Mouse (Mus musculus) stomach, embryonic 16.5 days (tissue): ENCODE data around the gene Mfn1. TPM values are rescaled to one million over a fixed set of nuclear protein-coding genes. Genes with fewer than 3 reads are reported as not detected.

Source experiments
- ATAC-seq: fragments of 200-750 bp; cut with Nextera tagmentation; 2 replicates; pipeline ENCODE4 v1.8.0; 2017; ENCODE audit warnings: moderate number of reproducible peaks, moderate TSS enrichment; ENCODE audit not compliant: insufficient read depth, low FRiP score
- H3K27ac ChIP-seq: fragments of 300-500 bp; sonication (generic); 2 replicates; pipeline ENCODE4 v1.5.1; 2014; ENCODE audit warnings: low read length
- H3K27me3 ChIP-seq: fragments of 300-500 bp; sonication (generic); 2 replicates; pipeline ENCODE4 v1.6.1; 2014; ENCODE audit warnings: low read length, control low read depth, mixed read lengths; ENCODE audit not compliant: control insufficient read depth, insufficient read depth
- H3K36me3 ChIP-seq: fragments of 300-500 bp; sonication (generic); 2 replicates; pipeline ENCODE4 v1.6.1; 2014; ENCODE audit warnings: low read length; ENCODE audit not compliant: control insufficient read depth, insufficient read depth
- H3K4me1 ChIP-seq: fragments of 300-500 bp; sonication (generic); 2 replicates; pipeline ENCODE4 v1.6.1; 2014; ENCODE audit warnings: low read length, control low read depth, mixed read lengths; ENCODE audit not compliant: control insufficient read depth, insufficient read depth
- H3K4me2 ChIP-seq: fragments of 300-500 bp; sonication (generic); 2 replicates; pipeline ENCODE4 v1.6.1; 2014; ENCODE audit warnings: low read depth, low read length, mixed read lengths
- H3K4me3 ChIP-seq: fragments of 300-500 bp; sonication (generic); replicated peaks from 2 replicates; pipeline ENCODE4 v1.5.1; 2014; ENCODE audit warnings: mild to moderate bottlenecking, low read length
- H3K9ac ChIP-seq: fragments of 300-500 bp; sonication (generic); 2 replicates; pipeline ENCODE4 v1.6.1; 2014; ENCODE audit warnings: low read length
- H3K9me3 ChIP-seq: fragments of 300-500 bp; sonication (generic); replicated peaks from 2 replicates; pipeline ENCODE4 v1.6.1; 2016; ENCODE audit warnings: low read length, control low read depth; ENCODE audit not compliant: control insufficient read depth
- WGBS: fragments of 180-500 bp; shearing (Covaris S2); extraction: QIAGEN DNeasy Blood & Tissue Kit; methylation state at CpG from one replicate; pipeline ENCODE4 v1.1.7; 2014; 5-methylcytosine and 5-hydroxymethylcytosine counted together
- polyA plus RNA-seq: library from polyadenylated mRNA; unstranded; fragments of >200 nt; fragmentation: Nextera tagmentation; extraction: Ambion mirVana; gene quantifications from 2 replicates; pipeline ENCODE4 v1.2.1, GENCODE M21; 2015

Mfn1 gene
- polyA plus RNA-seq, 1 experiment from 2014 or later = 32.8 TPM

GRCm38 (mm10) chr3:32509496-32510374 lies 19.5 kb upstream of the Mfn1 start, which contains the start of gene Zfp639:
TSS of gene Zfp639 (plus strand) at chr3:32510259.
- H3K4me1 ChIP-seq = peaks cover 15% of the 10 kb centered on the region; the same call in 1 of the 2 replicates
- peak within 1 kb of the TSS; percentile 77 for H3K4me3 ChIP-seq
- H3K9ac ChIP-seq = peak within 1 kb of the TSS; percentile 94
- no peaks in the 10 kb centered on the region for H3K9me3 ChIP-seq
- H3K27ac ChIP-seq = peak within 1 kb of the TSS; percentile 84
- no peaks in the 10 kb centered on the region for H3K36me3 ChIP-seq
- peak within 1 kb of the TSS; percentile 64 for H3K4me2 ChIP-seq
- H3K27me3 ChIP-seq = no peaks in the 10 kb centered on the region
- peak; percentile 54; the same call in 1 of the 2 replicates for ATAC-seq
- WGBS = 6% methylated on average over 24 of the region's 24 CpGs

- H3K27ac ChIP-seq = peak overlapping the region; percentile 84
- peak overlapping the region; percentile 94 for H3K9ac ChIP-seq
- peak overlapping the region; percentile 64 for H3K4me2 ChIP-seq
- H3K36me3 ChIP-seq = no peaks in the 10 kb centered on the region; the same call in none of the 2 replicates
- peak overlapping the region; percentile 77 for H3K4me3 ChIP-seq
- ATAC-seq = peak; percentile 97
- H3K9me3 ChIP-seq = no peaks in the 10 kb centered on the region
- peaks cover 15% of the 10 kb centered on the region; the same call in 1 of the 2 replicates for H3K4me1 ChIP-seq
- no peaks in the 10 kb centered on the region for H3K27me3 ChIP-seq
- WGBS = under 1% methylated on average over 66 of the region's 69 CpGs
These were observed 18.7 kb upstream of the Mfn1 start for GRCm38 (mm10) chr3:32510375-32511190.

DNA sequence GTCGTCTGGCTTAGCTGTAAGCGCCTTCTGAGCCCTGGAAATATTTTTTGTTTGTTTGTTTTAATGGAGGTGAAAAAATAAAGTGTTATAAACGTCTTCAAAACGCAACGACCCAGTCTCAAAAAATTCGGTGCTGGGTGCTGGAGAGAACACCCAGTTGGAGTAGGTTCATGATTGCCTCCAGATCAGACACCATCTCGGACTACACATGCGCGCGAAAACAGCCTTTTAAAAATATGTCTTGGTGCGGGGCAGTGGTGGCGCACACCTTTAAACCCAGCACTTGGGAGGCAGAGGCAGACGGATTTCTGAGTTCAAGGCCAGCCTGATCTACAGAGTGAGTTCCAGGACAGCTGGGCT lies 18.1 kb upstream of the Mfn1 start:
- no peaks in the 10 kb centered on the region for H3K27me3 ChIP-seq
- ATAC-seq = no peak
- H3K9ac ChIP-seq = peak overlapping the region; percentile 94
- H3K4me3 ChIP-seq = peak overlapping the region; percentile 77
- 5% methylated on average over 13 of the region's 13 CpGs for WGBS
- H3K36me3 ChIP-seq = no peaks in the 10 kb centered on the region; the same call in none of the 2 replicates
- peak overlapping the region; percentile 64 for H3K4me2 ChIP-seq
- H3K27ac ChIP-seq = peak overlapping the region; percentile 84
- peaks cover 15% of the 10 kb centered on the region; the same call in 1 of the 2 replicates for H3K4me1 ChIP-seq
- H3K9me3 ChIP-seq = no peaks in the 10 kb centered on the region

DNA sequence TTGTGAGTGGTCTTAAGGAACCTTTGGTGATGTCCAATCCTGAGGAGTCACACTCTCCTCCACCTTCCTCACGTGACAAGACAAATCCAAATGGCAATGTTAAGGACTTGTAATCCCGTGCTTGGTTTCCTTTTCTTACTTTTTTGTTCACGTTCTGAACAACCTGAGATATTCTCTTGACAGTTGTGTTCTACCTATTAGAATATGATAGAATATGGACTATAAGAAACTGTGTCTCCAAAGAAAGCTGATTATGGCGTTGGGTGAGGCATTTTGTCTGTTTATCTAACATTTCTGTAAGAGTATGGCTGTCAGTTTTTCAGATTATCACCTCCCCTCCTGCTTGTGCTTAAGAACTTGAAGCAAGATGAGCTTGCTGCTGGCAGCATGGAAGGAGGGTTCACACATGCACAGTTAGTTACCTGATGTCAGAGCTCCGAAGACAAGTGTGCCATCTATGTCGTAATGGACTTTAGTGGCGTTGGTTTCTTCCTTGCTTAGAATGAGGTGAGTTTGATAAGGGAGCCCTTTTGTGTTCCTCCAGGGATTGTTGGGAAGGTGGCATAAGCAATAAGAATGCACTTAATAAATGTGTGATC lies 16.5 kb upstream of the Mfn1 start:
- Histone ChIP-seq H3K27ac (no peak overlapping the region), H3K4me3 (no peak overlapping the region), H3K9ac (no peak overlapping the region), H3K27me3 (no peaks in the 10 kb centered on the region), H3K4me1 (peaks cover 15% of the 10 kb centered on the region; the same call in 1 of the 2 replicates), H3K4me2 (no peak overlapping the region), H3K9me3 (no peaks in the 10 kb centered on the region), H3K36me3 (peaks cover 5% of the 10 kb centered on the region)
- 81% methylated on average over 7 of the region's 7 CpGs for WGBS
- ATAC-seq = no peak

GRCm38 (mm10) chr3:32513528-32513927 lies 15.7 kb upstream of the Mfn1 start:
- Histone ChIP-seq H3K36me3 (peaks cover 6% of the 10 kb centered on the region), H3K4me2 (no peak overlapping the region), H3K4me1 (peaks cover 15% of the 10 kb centered on the region; the same call in 1 of the 2 replicates), H3K27ac (no peak overlapping the region), H3K9me3 (no peaks in the 10 kb centered on the region), H3K27me3 (no peaks in the 10 kb centered on the region), H3K4me3 (no peak overlapping the region), H3K9ac (no peak overlapping the region)
- ATAC-seq = no peak

GRCm38 (mm10) chr3:32527181-32527580 lies 2.1 kb upstream of the Mfn1 start:
- no peak for ATAC-seq
- H3K27me3 ChIP-seq = no peaks in the 10 kb centered on the region
- H3K36me3 ChIP-seq = peaks cover 22% of the 10 kb centered on the region
- H3K9me3 ChIP-seq = no peaks in the 10 kb centered on the region
- H3K4me3 ChIP-seq = no peak overlapping the region
- H3K9ac ChIP-seq = no peak overlapping the region
- no peaks in the 10 kb centered on the region for H3K4me1 ChIP-seq
- no peak overlapping the region for H3K4me2 ChIP-seq
- WGBS = 87% methylated on average over 4 of the region's 4 CpGs
- H3K27ac ChIP-seq = no peak overlapping the region

- H3K27ac ChIP-seq = peak overlapping the region; percentile 53; the same call in 1 of the 2 replicates
- peak overlapping the region; percentile 83 for H3K9ac ChIP-seq
- peak overlapping the region; percentile 71 for H3K4me3 ChIP-seq
- H3K4me1 ChIP-seq = no peaks in the 10 kb centered on the region
- H3K27me3 ChIP-seq = no peaks in the 10 kb centered on the region
- H3K9me3 ChIP-seq = no peaks in the 10 kb centered on the region
- H3K36me3 ChIP-seq = 0 out of 2 replicates have a peak, but pooled peaks cover 9% of the 10 kb centered on the region
- WGBS = 14% methylated on average over 5 of the region's 5 CpGs
- no peak for ATAC-seq
- peak overlapping the region; percentile 67 for H3K4me2 ChIP-seq
These were observed 776 bp downstream of the Mfn1 start for GRCm38 (mm10) chr3:32530041-32530440.

GRCm38 (mm10) chr3:32535692-32536091 lies 6.4 kb downstream of the Mfn1 start:
- Histone ChIP-seq H3K9ac (no peak overlapping the region), H3K36me3 (peaks cover 3% of the 10 kb centered on the region; the same call in 1 of the 2 replicates), H3K27me3 (no peaks in the 10 kb centered on the region), H3K27ac (no peak overlapping the region), H3K4me1 (no peaks in the 10 kb centered on the region), H3K4me2 (no peak overlapping the region), H3K9me3 (no peaks in the 10 kb centered on the region), H3K4me3 (no peak overlapping the region)
- no peak for ATAC-seq
- 60% methylated on average over 1 of the region's 1 CpGs for WGBS
